Mouse (Mus musculus) monocyte, adult 2 months (primary cell): ENCODE results near the gene Rragc.
A peak's percentile ranks its signal among the peaks of the same experiment; 100 is the strongest.

Source experiments
- DNase-seq, 2 experiments: peaks; one replicate each; pipeline ENCODE4 v3.0.0; 2022; ENCODE audit warnings: low spot score in 2 of 2, low read depth in 1 of 2

Rragc gene

GRCm38 (mm10) chr4:123916748-123917547, at the start of gene Rragc:
TSS of gene Rragc (plus strand) at chr4:123917446.
- DNase-seq, result peak; percentile 99 to 100

DNA sequence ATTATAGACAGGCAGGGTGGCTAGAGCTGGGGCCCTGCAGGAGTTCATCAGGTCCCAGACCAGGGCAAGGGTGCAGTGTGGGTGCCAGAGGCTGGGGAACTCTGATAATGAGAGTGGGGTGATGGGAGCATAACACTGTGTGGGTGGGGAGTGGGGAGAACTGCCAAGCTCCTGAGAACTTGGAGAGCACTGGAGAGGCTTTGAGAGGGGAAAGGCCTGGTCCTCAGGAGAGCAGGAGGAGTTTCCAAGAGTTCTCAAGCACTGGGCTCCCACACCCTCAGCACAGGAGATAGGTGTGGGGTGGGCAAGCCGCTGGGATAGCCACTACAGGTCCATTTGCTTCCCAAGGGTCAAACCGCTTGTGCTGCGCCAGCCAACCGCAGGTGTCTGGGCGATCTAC, 23.5 kb upstream of the Rragc start:
- DNase-seq, result no peak

DNA sequence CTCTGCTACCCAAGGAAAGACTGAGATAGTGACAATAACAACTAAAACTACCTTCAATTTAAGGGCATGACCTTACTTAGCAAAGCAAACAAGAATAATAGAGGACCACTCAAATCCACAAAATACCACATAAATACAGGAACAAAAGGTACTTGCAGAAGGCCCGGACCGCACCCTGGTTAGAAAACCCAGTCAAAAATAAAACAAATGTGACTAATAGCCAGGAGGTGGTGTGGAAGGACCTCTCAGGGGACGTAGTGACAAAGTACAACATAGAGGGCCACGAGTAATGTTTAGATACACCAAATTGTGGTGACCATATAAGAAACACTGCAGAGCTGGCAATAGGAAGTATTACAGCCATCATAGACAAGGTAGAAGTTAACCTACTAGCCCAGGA, 23.0 kb upstream of the Rragc start:
- DNase-seq, result no peak

- no peak for DNase-seq
These were observed 18.6 kb upstream of the Rragc start for GRCm38 (mm10) chr4:123898696-123899095.

DNA sequence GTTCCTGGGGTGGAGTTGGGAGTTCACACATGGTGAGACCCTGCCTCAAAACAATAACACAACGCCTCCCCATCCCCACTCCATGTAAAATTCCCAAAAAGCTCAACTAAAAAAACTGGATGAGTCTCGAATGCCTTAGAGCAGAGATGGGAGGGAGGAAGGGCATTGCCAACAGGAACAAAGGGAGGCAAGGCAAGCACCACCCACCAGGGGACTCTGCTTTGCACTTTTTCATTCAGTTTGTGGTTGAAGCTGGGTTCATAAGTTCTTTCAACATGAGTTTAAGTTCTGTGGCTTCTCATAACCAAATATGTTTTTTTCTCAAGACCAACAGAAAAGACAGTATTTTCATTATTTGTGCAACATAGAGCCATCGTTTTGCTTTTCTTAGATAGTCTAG, 13.8 kb upstream of the Rragc start:
- DNase-seq, result no peak

- peak; percentile 95 to 99 for DNase-seq
These were observed 12.7 kb upstream of the Rragc start, which contains the start of gene Mycbp for GRCm38 (mm10) chr4:123904333-123905125. TSS of gene Mycbp (plus strand) at chr4:123904832.

- DNase-seq, result no peak
These were observed 12.0 kb upstream of the Rragc start for GRCm38 (mm10) chr4:123905126-123905668.

DNA sequence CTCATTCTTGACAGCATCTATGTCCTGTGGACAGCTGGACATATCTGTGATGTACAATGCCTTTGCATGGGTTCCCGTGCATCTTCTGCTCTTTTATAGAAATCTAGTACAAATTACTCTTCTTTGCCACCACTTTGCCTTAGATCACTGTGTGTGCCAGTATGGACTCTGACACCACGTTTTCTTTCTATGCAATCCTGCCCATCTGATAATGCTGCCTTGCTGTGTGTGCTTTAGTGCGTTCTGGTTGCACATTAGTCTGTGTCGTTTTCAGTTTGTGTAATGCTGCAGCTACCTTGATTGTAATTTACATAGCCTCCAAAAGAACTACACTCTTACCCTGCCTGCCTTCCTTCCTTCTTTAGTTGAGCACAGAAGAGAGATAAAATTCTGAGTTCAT, 5.7 kb upstream of the Rragc start:
- no peak for DNase-seq

DNA sequence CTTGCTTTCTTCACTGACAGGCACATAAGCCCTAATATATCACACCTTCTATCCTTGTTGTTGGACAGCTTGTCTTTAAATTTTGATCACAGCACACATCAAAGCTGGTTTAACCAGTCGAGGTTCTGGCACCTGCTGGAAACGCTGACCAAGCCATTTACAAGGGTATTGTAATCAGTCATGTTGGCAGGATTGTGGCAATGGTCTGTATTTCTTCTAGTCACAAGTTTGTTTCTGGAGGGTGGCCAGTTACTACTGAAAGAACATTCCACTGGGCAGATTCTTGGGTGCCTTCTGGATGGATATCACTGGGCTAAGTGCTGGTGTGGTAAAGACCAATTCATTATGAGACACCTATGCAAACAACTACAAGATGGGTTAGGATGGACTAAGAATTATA, 4.8 kb upstream of the Rragc start:
- no peak for DNase-seq

GRCm38 (mm10) chr4:123917548-123918140, 398 bp downstream of the Rragc start, which contains the start of gene 4930535I16Rik:
TSS of gene 4930535I16Rik (minus strand) at chr4:123918022.
- DNase-seq, result peak in 1 of 2 experiments; percentile 27

DNA sequence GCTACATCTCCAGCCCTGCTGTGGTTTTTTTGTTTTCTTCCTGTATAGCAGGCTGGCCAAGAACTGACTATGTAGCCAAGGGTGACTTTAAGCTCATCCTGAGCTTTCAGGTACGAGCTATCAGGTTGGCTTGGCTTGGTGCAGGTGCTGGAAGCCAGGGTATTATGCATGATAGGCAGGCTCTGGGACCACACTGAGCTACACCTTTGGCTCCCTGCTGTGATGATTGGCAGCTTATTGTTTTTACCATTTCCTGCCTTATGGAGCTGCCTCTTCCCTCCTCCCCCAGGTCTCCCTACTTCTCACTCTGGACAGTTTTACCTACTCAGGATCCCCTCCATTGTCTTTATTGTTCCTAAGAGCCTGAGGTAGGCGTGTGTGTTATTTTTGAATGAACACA, 1.6 kb downstream of the Rragc start:
- no peak for DNase-seq

DNA sequence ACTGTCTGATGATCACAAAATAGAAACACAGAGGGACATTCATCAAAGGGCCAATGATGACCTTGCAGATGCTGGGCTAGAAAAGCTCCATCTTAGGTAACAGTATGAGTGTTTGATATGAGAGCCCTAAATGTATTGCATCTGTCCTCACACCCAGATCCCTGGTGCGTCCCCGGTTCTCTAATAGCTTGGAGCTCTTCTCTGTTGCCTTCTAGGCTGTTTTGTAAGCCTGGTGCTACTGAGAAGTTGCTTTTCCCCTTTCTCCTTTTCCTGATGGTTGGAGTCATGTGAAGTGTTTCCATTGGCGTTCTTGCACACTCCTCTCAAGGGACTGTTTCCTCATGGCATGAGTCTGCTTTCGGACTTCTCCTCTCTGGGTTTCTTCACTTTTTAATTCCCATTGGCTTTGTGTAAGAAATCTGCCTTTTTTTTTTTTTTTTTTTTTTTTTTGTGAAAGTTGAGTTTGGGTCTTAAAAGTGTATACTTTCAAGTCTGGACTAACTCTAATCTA, 3.9 kb downstream of the Rragc start:
- DNase-seq, result no peak

DNA sequence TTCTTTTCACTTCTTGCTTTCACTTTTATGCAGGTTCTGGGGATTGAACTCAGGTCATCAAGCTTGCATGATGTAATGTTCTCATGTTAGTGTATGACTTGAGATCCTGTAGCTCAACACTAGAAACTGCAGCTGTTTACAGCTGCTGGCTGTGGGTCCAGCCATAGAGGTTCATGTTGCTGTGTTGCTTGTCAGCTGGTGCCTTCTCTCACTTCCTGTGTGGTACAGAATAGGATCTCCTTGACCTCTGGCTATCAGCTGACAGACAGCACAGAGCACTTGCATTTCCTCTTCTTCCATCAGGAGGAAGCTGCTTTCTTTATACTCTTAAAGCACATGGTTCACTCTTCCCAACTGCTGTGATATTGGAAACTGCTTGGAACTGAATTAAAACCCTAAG, 10.7 kb downstream of the Rragc start:
- DNase-seq, result peak; percentile 17 to 42

DNA sequence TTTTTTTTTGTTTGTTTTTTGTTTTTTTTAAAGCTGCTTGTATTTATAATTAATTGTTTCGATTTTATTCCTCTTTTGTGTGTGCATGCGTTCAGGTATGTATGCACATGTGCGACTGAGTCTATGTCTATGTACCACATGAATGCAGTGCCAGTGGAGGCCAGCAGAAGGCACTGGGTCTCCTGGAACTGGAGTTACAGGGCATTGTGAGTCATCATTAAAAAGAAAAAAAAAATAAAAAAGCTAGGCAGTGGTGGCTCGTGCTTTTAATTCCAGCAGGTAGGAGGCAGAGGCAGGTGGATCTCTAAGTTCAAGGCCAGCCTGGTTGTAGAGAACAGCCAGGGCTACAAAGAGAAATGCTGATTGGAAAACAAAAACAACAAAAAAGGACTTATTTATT, 12.7 kb downstream of the Rragc start:
- DNase-seq, result no peak

DNA sequence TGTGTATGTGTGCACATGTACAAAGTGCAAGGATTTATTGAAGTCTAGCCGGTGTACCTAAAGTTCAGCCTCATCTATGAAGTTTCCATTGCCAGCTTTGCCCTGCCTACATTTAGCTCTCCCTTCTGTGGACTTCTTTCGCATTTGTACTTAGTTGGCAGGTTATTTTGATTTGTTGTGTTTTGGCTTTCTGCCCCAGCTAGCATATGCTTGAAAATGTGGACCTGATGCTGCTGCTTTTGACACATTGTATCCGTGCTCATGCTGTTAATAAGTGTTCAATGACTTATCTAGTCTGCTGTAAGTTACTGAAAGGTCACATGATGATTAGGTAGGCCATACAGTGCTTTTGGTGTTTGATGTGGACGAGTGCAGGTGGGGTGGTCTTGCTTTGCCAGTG, 17.1 kb downstream of the Rragc start:
- DNase-seq, result no peak

DNA sequence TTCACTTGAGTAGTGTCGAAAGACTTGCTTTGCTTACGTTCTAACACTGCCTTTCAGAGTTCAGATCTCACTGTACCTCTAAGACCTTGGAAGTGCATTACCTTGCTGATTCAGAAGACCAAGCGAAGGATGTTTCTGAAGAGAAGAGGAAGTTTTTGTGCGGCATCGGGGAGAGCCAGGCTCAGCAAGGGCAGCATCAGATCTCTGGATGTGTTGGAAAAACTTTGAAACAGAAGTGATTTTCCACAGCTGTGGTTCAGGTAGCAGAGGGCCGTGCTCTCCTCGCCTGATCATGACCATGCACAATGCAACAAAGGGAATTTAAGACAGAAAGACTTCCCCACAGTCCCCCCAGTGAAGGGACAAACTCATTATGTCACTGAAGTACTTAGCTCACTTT, 18.8 kb downstream of the Rragc start:
- DNase-seq, result no peak

DNA sequence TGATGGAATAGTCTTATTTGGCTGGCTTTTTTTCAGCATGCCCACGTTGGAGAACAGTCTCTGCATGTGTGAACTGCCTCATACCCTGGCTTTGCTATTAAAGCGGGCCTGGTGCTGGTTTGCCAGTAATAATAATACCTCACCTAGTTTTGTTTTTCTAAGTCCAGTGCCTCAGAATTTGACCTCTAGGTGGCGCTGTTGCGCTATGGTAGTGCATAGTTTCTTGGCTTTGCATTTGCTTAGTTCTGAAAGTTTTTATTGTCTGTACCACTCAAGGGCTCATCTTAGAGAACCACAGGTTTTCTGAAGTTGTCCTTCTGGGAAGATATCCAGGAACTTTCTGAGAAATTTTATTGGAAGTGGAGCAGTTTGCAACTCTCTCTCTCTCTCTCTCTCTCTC, 22.6 kb downstream of the Rragc start:
- peak; percentile 36 to 66 for DNase-seq

DNA sequence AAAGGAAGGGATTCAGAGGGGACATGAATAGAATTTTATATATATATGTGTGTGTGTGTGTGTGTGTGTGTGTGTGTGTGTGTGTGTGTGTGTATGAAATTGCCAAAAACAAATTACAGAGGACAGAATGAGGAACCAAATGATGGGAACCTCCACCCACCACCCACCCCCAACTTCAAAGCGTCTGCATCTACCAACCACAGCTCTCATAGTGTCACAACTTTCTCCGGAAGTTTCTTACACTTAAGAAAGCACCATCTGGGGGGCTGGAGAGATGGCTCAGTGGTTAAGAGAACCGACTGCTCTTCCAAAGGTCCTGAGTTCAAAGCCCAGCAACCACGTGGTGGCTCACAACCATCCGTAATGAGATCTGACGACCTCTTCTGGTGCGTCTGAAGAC, 23.6 kb downstream of the Rragc start:
- DNase-seq, result peak; percentile 28 to 43

- DNase-seq, result no peak
These were observed 29.5 kb downstream of the Rragc start for GRCm38 (mm10) chr4:123946701-123947100.

DNA sequence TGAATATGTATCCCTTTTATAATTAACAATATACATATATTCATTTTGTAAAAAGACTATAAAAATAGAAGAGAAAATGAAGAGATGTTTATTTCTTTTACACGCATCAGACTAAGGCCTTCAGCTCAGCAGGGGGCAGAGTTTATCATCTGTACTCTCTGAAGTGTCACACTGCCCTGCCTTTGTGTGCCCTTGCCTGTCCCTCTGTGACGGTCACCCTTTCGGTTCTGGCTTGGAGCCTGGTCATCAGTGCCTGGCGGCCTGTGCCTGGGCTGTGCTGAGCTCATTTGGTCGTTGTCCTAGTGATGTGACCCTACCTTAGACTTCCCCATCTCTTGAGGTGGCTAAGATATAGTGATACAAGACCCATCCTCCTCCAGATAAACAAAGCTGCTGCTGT, 29.9 kb downstream of the Rragc start:
- DNase-seq, result no peak

GRCm38 (mm10) chr4:123948901-123949300, 31.7 kb downstream of the Rragc start:
- no peak for DNase-seq
